Mouse (Mus musculus) intestine, embryonic 16.5 days (tissue): Measurements from ENCODE around the gene Smim14. TPM values are rescaled to one million over a fixed set of nuclear protein-coding genes. Genes with fewer than 3 reads are reported as not detected.
"Not testable (repeated sequence)": the region's sequence is repeated elsewhere in the genome, so short reads cannot be mapped to it uniquely, and the experiment has no call there.

Source experiments
- ATAC-seq: fragments of 200-750 bp; cut with Nextera tagmentation; 2 replicates; pipeline ENCODE4 v1.8.0; 2017; ENCODE audit warnings: moderate TSS enrichment, moderate library complexity
- H3K27ac ChIP-seq: fragments of 300-500 bp; sonication (generic); 2 replicates; pipeline ENCODE4 v1.5.1; 2014; ENCODE audit warnings: mild to moderate bottlenecking, low read length
- H3K27me3 ChIP-seq: fragments of 300-500 bp; sonication (generic); replicated peaks from 2 replicates; pipeline ENCODE4 v1.6.1; 2014; ENCODE audit warnings: low read length, control low read depth, mixed read lengths; ENCODE audit not compliant: control insufficient read depth, insufficient read depth
- H3K36me3 ChIP-seq: fragments of 300-500 bp; sonication (generic); 2 replicates; pipeline ENCODE4 v1.6.1; 2014; ENCODE audit warnings: low read length, control low read depth; ENCODE audit not compliant: control insufficient read depth, insufficient read depth
- H3K4me1 ChIP-seq: fragments of 300-500 bp; sonication (generic); 2 replicates; pipeline ENCODE4 v1.6.1; 2014; ENCODE audit warnings: low read length, control low read depth, mixed read lengths; ENCODE audit not compliant: control insufficient read depth, insufficient read depth
- H3K4me2 ChIP-seq: fragments of 300-500 bp; sonication (generic); 2 replicates; pipeline ENCODE4 v1.6.1; 2014; ENCODE audit warnings: low read depth, low read length, control low read depth
- H3K4me3 ChIP-seq: fragments of 300-500 bp; sonication (generic); 2 replicates; pipeline ENCODE4 v1.5.1; 2014; ENCODE audit warnings: mild to moderate bottlenecking, low read length
- H3K9ac ChIP-seq: fragments of 300-500 bp; sonication (generic); 2 replicates; pipeline ENCODE4 v1.6.1; 2014; ENCODE audit warnings: low read depth, low read length
- H3K9me3 ChIP-seq: fragments of 300-500 bp; sonication (generic); 2 replicates; pipeline ENCODE4 v1.6.1; 2016; ENCODE audit warnings: low read length, control low read depth; ENCODE audit not compliant: control insufficient read depth
- WGBS: fragments of 180-500 bp; shearing (Covaris S2); extraction: QIAGEN DNeasy Blood & Tissue Kit; methylation state at CpG from one replicate; pipeline ENCODE4 v1.1.7; 2014; 5-methylcytosine and 5-hydroxymethylcytosine counted together
- polyA plus RNA-seq: library from polyadenylated mRNA; unstranded; fragments of >200 nt; fragmentation: Nextera tagmentation; extraction: Ambion mirVana; gene quantifications from 2 replicates; pipeline ENCODE4 v1.2.1, GENCODE M21; 2015

Gene Smim14
- polyA plus RNA-seq, 1 experiment from 2014 or later, result 153 TPM

DNA sequence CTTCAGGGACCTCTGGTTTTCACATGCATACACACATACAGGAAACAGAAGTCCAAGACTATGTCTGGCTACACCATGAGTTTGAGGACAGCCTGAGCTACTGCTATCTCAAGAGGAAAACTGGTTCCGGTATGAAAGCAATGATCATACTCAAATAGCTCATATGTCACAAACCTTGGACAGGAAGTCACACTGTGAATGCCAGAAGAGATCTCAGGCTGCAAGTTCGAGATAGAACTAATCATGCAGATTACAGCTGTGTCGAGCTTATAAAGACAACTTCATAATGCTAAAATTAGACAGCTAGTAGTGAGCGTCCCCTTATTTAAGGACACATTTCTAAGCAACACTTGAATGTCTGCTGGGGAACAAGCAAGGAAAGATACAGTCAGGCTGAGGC lies 56.5 kb downstream of the Smim14 start:
- Histone ChIP-seq H3K27ac (no peak overlapping the region), H3K36me3 (no peaks in the 10 kb centered on the region)
- WGBS, result 68% methylated on average over 4 of the region's 4 CpGs

DNA sequence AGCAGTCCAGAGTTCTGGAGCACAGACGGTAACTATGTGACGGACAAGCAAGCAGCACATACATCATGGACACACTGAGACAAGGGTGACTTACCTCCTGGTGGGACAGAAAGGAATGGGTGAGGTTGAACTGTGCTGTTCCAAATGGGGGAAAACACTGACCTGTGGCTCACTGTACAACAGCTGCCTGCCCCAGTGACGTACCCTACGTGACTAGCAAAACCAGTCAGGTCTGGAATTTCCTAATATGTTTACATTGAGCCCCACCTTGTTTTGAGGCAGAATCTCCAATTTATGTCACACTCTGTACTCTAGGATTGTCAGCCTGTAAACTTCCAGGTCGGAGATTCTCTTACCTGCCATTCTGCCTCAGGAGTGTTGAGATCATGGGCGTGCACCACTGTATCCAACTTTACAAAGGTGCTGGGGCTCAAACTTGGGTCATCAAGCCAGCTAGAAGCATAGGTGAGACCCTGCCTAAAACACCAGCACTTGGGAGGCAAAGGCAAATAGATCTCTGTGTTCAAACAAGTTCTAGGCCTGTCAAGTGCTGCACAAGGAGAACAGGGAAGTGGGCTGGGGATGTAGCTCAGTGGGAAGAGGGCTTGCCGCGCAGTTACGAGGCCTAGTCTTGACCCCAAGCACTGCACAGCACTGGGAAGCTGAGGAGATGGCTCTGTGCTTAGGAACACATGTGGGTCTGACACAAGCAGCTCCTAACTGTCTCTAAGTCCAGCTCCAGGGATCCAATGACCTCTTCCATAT lies 57.1 kb downstream of the Smim14 start:
- peak; percentile 81 for ATAC-seq
- Histone ChIP-seq H3K27ac (peak overlapping the region; percentile 72), H3K27me3 (no peaks in the 10 kb centered on the region)

More for the DNA sequence above, 56.5 kb downstream of the Smim14 start:
- H3K9ac ChIP-seq, result no peak overlapping the region
- peaks cover 9% of the 10 kb centered on the region for H3K4me1 ChIP-seq
- no peaks in the 10 kb centered on the region for H3K9me3 ChIP-seq
- H3K4me2 ChIP-seq, result no peak overlapping the region
- H3K4me3 ChIP-seq, result no peak overlapping the region
- H3K27me3 ChIP-seq, result no peaks in the 10 kb centered on the region
- no peak for ATAC-seq

DNA sequence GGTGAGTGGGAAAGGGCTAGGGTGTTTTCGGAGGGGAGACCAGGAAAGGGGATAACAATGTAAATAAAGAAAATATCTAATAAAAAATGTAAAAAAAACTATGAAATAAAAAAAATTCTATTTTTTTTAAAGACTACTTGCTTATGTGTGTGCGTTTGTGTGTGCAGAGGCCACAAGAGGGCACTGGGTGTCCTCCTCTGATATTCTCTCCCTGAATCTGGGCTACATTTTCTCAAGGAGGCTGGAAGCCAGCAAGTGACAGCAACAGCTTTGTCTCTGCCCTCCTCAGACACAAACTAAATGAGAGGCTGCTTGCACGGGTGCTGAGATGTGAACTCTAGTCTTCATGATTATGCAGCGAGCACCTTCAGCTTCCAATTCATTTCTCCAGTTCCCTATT lies 58.8 kb downstream of the Smim14 start:
- no peak overlapping the region for H3K27ac ChIP-seq
- H3K9me3 ChIP-seq, result no peaks in the 10 kb centered on the region
- no peak overlapping the region for H3K9ac ChIP-seq
- 71% methylated on average over 4 of the region's 4 CpGs for WGBS
- peaks cover 9% of the 10 kb centered on the region for H3K4me1 ChIP-seq
- ATAC-seq, result no peak
- H3K4me3 ChIP-seq, result no peak overlapping the region
- H3K27me3 ChIP-seq, result no peaks in the 10 kb centered on the region
- H3K4me2 ChIP-seq, result no peak overlapping the region
- no peaks in the 10 kb centered on the region for H3K36me3 ChIP-seq

More for the DNA sequence above, 57.1 kb downstream of the Smim14 start:
- H3K4me1 ChIP-seq, result peaks cover 9% of the 10 kb centered on the region
- 0 out of 2 replicates have a peak overlapping the region, but pooled peaks have one; percentile 12 for H3K4me2 ChIP-seq
- H3K9me3 ChIP-seq, result no peaks in the 10 kb centered on the region
- H3K36me3 ChIP-seq, result no peaks in the 10 kb centered on the region
- H3K4me3 ChIP-seq, result no peak overlapping the region
- H3K9ac ChIP-seq, result no peak overlapping the region
- 72% methylated on average over 9 of the region's 9 CpGs for WGBS

DNA sequence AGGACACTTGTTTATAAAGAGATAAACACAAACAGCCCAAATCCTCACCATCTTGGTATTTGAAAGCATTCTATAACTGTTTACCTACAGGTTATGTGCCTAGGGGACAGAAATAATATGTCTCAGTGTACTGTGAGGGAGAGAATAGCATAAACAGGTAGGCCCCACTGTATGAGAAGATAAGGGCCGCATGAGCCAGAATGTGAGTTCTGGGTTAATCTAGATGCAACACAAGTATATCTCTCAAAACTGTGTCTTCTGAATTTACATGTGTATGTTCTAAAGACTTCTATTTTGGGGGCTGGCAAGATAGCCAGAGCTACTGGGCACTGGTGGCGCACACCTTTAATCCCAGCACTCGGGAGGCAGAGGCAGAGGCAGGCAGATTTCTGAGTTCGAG lies 60.2 kb downstream of the Smim14 start:
- not testable (repeated sequence) for H3K36me3 ChIP-seq, H3K4me2 ChIP-seq, H3K9me3 ChIP-seq, H3K9ac ChIP-seq, H3K4me3 ChIP-seq, ATAC-seq, H3K27me3 ChIP-seq, H3K27ac ChIP-seq, H3K4me1 ChIP-seq
- 95% methylated on average over 4 of the region's 4 CpGs for WGBS

DNA sequence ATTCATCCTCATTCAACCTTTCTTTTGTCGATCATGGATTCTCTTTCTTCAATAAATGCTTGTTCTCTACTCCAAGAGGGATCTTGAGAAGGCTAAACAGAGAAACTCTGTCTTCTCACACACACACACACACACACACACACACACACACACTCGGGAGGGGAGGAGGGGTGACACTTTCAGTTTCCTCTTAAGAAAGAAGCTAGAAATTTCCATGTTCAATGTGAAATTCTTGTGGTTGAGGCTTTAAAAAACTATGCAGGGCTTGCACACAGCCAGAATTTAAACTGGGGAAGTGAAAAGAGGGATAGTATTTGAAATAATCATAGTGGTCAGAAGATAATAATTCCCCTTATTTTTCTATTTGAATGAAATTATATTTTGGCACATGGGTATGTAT lies 61.2 kb downstream of the Smim14 start:
- ATAC-seq, result no peak
- Histone ChIP-seq H3K4me2 (no peak overlapping the region), H3K27ac (no peak overlapping the region), H3K4me3 (no peak overlapping the region), H3K27me3 (no peaks in the 10 kb centered on the region), H3K36me3 (no peaks in the 10 kb centered on the region), H3K9ac (no peak overlapping the region), H3K9me3 (no peaks in the 10 kb centered on the region), H3K4me1 (peaks cover 9% of the 10 kb centered on the region)
- 84% methylated on average over 2 of the region's 2 CpGs for WGBS

DNA sequence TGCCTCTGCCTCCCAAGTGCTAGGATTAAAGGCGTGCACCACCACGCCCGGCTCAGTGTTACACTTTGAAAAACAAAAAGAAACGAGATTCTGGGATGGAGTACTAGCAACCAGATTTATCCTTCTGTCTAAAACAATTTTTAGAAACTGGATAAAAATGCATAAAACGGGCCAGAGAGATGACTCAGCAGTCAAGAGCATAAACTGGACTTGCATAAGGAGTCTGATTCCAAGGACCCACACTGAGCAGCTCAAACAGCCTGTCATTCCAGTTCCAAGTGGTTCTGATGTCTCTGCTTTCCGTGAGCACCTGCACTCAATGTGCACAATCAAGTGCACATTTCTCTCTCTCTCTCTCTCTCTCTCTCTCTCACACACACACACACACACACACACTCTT lies 67.2 kb downstream of the Smim14 start:
- H3K4me1 ChIP-seq, result no peaks in the 10 kb centered on the region
- peaks cover 7% of the 10 kb centered on the region; the same call in 1 of the 2 replicates for H3K36me3 ChIP-seq
- WGBS, result 91% methylated on average over 6 of the region's 6 CpGs
- 0 out of 2 replicates have a peak, but pooled peaks cover 3% of the 10 kb centered on the region for H3K9me3 ChIP-seq
- no peaks in the 10 kb centered on the region for H3K27me3 ChIP-seq
- H3K27ac ChIP-seq, result no peak overlapping the region
- no peak for ATAC-seq
- H3K4me2 ChIP-seq, result no peak overlapping the region
- H3K4me3 ChIP-seq, result no peak overlapping the region
- H3K9ac ChIP-seq, result no peak overlapping the region

DNA sequence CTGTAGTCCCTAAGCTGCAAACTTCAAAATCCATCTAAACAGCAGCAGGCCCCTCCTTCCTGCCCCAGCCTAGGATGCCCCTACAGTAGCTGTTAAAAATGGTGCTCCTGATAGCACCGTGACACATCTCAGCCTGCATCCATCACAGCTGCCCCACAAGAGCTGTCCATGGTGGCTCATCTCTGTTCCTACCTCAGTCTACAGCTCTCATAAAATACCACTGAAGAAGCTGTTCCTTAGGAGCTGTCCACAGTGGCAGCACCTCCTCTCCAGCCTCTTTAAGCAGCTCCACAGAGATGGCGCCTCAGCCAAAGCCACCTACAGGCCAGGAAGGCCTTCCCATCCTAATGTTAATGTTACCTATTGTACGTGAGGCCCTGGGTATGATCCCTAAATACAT lies 70.1 kb downstream of the Smim14 start:
- peaks cover 7% of the 10 kb centered on the region; the same call in 1 of the 2 replicates for H3K36me3 ChIP-seq
- no peak overlapping the region for H3K27ac ChIP-seq
- H3K4me3 ChIP-seq, result no peak overlapping the region
- H3K9me3 ChIP-seq, result 0 out of 2 replicates have a peak, but pooled peaks cover 3% of the 10 kb centered on the region
- no peak overlapping the region for H3K4me2 ChIP-seq
- no peaks in the 10 kb centered on the region for H3K4me1 ChIP-seq
- no peak for ATAC-seq
- WGBS, result 57% methylated on average over 3 of the region's 3 CpGs
- H3K9ac ChIP-seq, result no peak overlapping the region
- no peaks in the 10 kb centered on the region for H3K27me3 ChIP-seq

DNA sequence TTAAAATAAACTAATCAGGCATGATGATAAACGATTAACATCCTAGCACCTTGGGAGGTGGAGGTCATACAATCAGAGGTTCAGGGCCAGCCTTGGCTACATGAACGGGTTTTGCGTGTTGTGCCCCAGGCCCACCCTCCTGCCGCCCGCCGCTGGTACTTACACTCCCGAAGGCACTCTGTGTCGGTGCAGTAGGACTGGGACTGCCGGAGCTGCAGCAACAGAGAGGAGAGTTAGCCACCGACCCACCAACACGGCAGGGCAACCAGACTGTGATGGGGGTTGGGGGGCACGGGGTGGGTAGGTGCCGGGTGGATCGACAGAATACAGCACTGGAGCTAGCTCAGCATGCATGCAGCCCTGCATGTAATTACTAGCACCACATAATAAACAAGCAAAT lies 76.6 kb downstream of the Smim14 start:
- no peaks in the 10 kb centered on the region for H3K36me3 ChIP-seq
- no peak overlapping the region for H3K4me3 ChIP-seq
- no peak overlapping the region for H3K27ac ChIP-seq
- ATAC-seq, result no peak
- 86% methylated on average over 14 of the region's 14 CpGs for WGBS
- H3K9me3 ChIP-seq, result no peaks in the 10 kb centered on the region
- H3K27me3 ChIP-seq, result no peaks in the 10 kb centered on the region
- H3K4me1 ChIP-seq, result 0 out of 2 replicates have a peak, but pooled peaks cover 4% of the 10 kb centered on the region
- H3K4me2 ChIP-seq, result no peak overlapping the region
- no peak overlapping the region for H3K9ac ChIP-seq

DNA sequence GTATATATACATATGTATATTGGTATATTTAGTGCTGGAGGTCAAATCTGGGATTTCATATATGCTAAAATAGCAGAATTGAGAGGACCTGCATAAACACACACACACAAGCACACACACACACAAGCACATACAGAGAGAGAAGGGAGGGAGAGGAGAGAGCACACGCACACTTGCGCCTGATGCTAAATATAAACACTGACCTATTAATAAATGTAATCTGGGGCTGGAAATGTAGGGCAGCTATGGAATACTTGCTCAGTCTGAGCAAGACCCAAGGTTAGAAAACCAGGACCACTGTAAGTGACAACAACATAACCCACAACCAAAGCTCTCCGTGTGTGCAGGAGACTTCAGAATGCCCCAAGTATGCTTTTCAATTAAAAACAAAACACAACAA lies 77.5 kb downstream of the Smim14 start:
- WGBS, result 62% methylated on average over 3 of the region's 3 CpGs

More for the DNA sequence above, 77.5 kb downstream of the Smim14 start:
- H3K4me3 ChIP-seq, result no peak overlapping the region
- no peak overlapping the region for H3K4me2 ChIP-seq
- H3K9me3 ChIP-seq, result no peaks in the 10 kb centered on the region
- H3K9ac ChIP-seq, result no peak overlapping the region
- ATAC-seq, result no peak
- no peak overlapping the region for H3K27ac ChIP-seq
- no peaks in the 10 kb centered on the region for H3K36me3 ChIP-seq
- H3K27me3 ChIP-seq, result no peaks in the 10 kb centered on the region
- 0 out of 2 replicates have a peak, but pooled peaks cover 4% of the 10 kb centered on the region for H3K4me1 ChIP-seq
